Mouse (Mus musculus) E14TG2a.4 (cell line): Measurements from ENCODE around the gene Tsx.

Experiments
- H3K27me3 ChIP-seq: 2 replicates; pipeline ENCODE4 v1.6.1; 2014; ENCODE audit warnings: low read length, control low read depth; ENCODE audit not compliant: insufficient read depth
- H3K36me3 ChIP-seq: 2 replicates; pipeline ENCODE4 v1.6.1; 2014; ENCODE audit warnings: low read length, control low read depth; ENCODE audit not compliant: insufficient read depth
- H3K4me1 ChIP-seq: replicated peaks from 2 replicates; pipeline ENCODE4 v1.6.1; 2014; ENCODE audit warnings: low read depth, low read length, control low read depth
- H3K4me3 ChIP-seq: replicated peaks from 2 replicates; pipeline ENCODE4 v1.5.1; 2014; ENCODE audit warnings: mild to moderate bottlenecking, low read length
- H3K9me3 ChIP-seq: 2 replicates; pipeline ENCODE4 v1.6.1; 2014; ENCODE audit warnings: low read length, control low read depth
- CTCF ChIP-seq: conservative IDR thresholded peaks from 2 replicates; pipeline ENCODE4 v1.5.1; 2014; ENCODE audit warnings: low read length
- NANOG ChIP-seq: IDR thresholded peaks from 2 replicates; pipeline ENCODE4 v1.6.1; 2014; ENCODE audit warnings: borderline replicate concordance, low read length, mixed read lengths
- POU5F1 ChIP-seq: IDR thresholded peaks from 2 replicates; pipeline ENCODE4 v1.6.1; 2014; ENCODE audit warnings: low read length, borderline replicate concordance

The Tsx gene

DNA sequence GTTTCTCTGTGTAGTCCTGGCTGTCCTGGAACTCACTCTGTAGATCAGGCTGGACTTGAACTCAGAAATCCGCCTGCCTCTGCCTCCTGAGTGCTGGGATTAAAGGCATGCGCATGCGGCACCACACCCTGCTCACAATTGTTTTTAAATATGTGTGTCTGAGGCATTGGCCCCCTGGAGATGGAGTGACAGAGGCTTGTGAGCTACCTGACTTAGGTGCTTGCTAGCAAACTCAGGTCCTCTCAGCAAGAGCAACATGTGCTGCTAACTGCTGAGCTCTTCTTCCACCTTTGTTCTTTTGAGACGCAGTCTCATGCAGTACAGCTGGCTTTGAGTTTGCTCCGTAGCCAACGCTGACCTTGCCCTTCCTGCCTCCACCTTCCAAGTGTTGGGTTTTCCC is 38.5 kb downstream of the Tsx start:
- Histone ChIP-seq H3K4me3 (no peak overlapping the region), H3K27me3 (no peaks in the 10 kb centered on the region), H3K9me3 (no peaks in the 10 kb centered on the region), H3K36me3 (peaks cover 19% of the 10 kb centered on the region), H3K4me1 (peaks cover 25% of the 10 kb centered on the region)
- TF ChIP-seq POU5F1 (no peak), NANOG (no peak), CTCF (no peak)

DNA sequence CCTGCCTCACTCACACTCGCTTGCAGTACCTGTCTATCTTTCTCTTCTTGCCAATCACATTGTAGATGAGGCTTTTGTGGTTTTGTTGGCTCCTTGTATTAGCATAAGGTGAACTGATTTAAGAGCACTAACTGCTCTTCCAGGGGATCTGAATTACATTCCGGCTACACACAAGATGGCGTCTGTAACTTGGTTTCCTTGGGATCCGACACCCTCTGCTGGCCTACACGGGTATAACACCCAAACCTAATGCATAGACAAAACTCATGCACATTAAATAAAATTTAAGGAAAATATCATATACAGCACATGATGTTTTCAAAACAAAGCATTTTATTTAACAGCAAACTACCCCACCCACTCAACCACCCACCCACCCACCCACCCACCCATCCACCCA is 45.8 kb downstream of the Tsx start:
- TF ChIP-seq CTCF (peak; percentile 46), NANOG (no peak)
- Histone ChIP-seq H3K4me1 (peaks cover 33% of the 10 kb centered on the region), H3K4me3 (no peak overlapping the region), H3K36me3 (peaks cover 70% of the 10 kb centered on the region), H3K9me3 (no peaks in the 10 kb centered on the region), H3K27me3 (no peaks in the 10 kb centered on the region)

DNA sequence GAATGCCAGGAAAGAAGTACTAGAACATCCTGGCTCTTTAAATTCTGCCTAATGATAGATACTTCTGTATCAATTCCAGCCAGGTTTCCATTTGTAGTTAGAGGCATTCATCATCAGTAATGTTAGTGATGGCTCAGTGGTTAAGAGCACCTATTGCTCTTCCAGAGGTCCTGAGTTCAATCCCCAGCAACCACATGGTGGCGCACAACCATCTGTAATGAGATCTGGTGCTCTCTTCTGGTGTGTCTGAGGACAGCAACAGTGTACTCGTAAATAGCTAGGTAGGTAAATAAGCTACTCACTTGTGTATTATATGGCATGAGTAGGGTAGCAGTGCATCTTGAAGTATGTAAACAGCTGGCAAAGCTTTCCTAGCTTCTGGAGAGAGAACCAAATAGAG is 54.7 kb downstream of the Tsx start:
- Histone ChIP-seq H3K4me1 (peaks cover 42% of the 10 kb centered on the region), H3K36me3 (peaks cover 76% of the 10 kb centered on the region), H3K9me3 (no peaks in the 10 kb centered on the region), H3K27me3 (no peaks in the 10 kb centered on the region), H3K4me3 (no peak overlapping the region)
- TF ChIP-seq POU5F1 = no peak
- 0 out of 2 replicates have a peak, but pooled peaks have one; percentile 8 for TF ChIP-seq CTCF

DNA sequence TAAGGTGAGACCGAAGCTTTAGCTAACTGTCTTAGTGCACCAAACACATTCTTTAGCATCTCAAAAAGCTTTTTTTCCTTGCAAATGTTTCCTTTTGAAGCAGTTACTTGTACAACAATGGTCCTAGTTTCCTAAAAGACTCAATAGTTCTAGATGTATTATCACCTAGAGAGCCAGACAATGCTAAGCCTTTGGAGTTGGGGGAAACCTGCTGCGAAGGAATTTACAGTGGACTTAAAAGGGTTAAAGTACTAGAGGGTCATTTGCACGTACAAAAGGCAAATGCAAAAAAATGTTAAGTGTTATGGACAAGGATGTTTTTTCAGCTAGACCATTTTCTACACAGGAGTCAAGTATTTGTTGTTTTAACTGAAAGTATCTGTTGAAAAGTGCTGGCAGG is 58.1 kb downstream of the Tsx start:
- Histone ChIP-seq H3K9me3 (no peaks in the 10 kb centered on the region), H3K36me3 (peaks cover 74% of the 10 kb centered on the region), H3K27me3 (no peaks in the 10 kb centered on the region), H3K4me1 (peaks cover 47% of the 10 kb centered on the region), H3K4me3 (no peak overlapping the region)
- peak; percentile 97 for TF ChIP-seq NANOG
- no peak for TF ChIP-seq POU5F1
